Comparison of ENCODE assay signal across 8 mouse cellular contexts in genomic region chr12:80239445-80239844, GRCm38 (mm10). TPM values are rescaled to one million over a fixed set of nuclear protein-coding genes. Genes with fewer than 3 reads are reported as not detected.
DNase-seq lines count a peak whose midpoint lies in the region; ATAC-seq and TF ChIP-seq lines count a peak whose summit lies in the region.
"Had no signal": no experiment of that assay in that cellular context is flagged by ENCODE, and none has a peak within 500 bp of the region (broad histone marks: within the 10 kb centered on the region; RNA-seq: fewer than 3 reads in every experiment).

No protein-coding gene starts in this region.

- no peaks in the 10 kb centered on the region for H3K36me3 ChIP-seq in kidney, postnatal 0 days (ENCODE audit: insufficient read depth, low read length)
- H3K36me3 ChIP-seq in forebrain, embryonic 14.5 days (ENCODE audit: control insufficient read depth, insufficient read depth, low read length) = no peaks in the 10 kb centered on the region

- H3K27ac ChIP-seq in kidney, postnatal 0 days = peak overlapping the region; percentile 19; the same call in 1 of the 2 replicates
- H3K27ac ChIP-seq in forebrain, embryonic 14.5 days (ENCODE audit: low read depth, low read length) = no peak overlapping the region

- no peaks in the 10 kb centered on the region for H3K9me3 ChIP-seq in kidney, postnatal 0 days (replicated peaks; ENCODE audit: low read length)
- no peaks in the 10 kb centered on the region for H3K9me3 ChIP-seq in forebrain, embryonic 14.5 days (replicated peaks; ENCODE audit: control insufficient read depth, low read length)

- DNase-seq in kidney, postnatal 0 days (ENCODE audit: low spot score) = no peak
- DNase-seq in kidney, adult 9 months = no peak
- DNase-seq in layer of hippocampus, postnatal 36 days = peak; percentile 52 to 59
- peak; percentile 79 for DNase-seq in right cerebral cortex, postnatal 14 days
- DNase-seq in gastrocnemius, adult 8-10 months (ENCODE audit: low spot score in 2 of 2) = no peak
- DNase-seq in forebrain, embryonic 14.5 days (ENCODE audit: low spot score) = no peak
- DNase-seq: cerebellum, adult 8-10 months had no signal

- H3K9ac ChIP-seq in kidney, postnatal 0 days (ENCODE audit: low read depth, low read length) = no peak overlapping the region
- H3K9ac ChIP-seq in forebrain, embryonic 14.5 days (ENCODE audit: low read length) = no peak overlapping the region

- no peak overlapping the region for H3K4me3 ChIP-seq in kidney, postnatal 0 days (replicated peaks; ENCODE audit: low read depth, low read length)
- H3K4me3 ChIP-seq in forebrain, embryonic 14.5 days (ENCODE audit: low read depth, low read length) = no peak overlapping the region

- peaks cover 6% of the 10 kb centered on the region for H3K4me1 ChIP-seq in kidney, postnatal 0 days (replicated peaks; ENCODE audit: insufficient read depth, low read length)
- H3K4me1 ChIP-seq in forebrain, embryonic 14.5 days (ENCODE audit: control insufficient read depth, insufficient read depth, low read length) = no peaks in the 10 kb centered on the region

- ATAC-seq in kidney, postnatal 0 days (replicated peaks; ENCODE audit: low FRiP score, low read depth) = no peak
- ATAC-seq in frontal cortex, adult (ENCODE audit: low TSS enrichment) = peak; percentile 92
- ATAC-seq in forebrain, embryonic 14.5 days = no peak

- no peaks in the 10 kb centered on the region for H3K27me3 ChIP-seq in kidney, postnatal 0 days (ENCODE audit: insufficient read depth, low read length)
- H3K27me3 ChIP-seq in forebrain, embryonic 14.5 days (replicated peaks; ENCODE audit: control insufficient read depth, insufficient read depth, low read length) = no peaks in the 10 kb centered on the region

- WGBS in kidney, postnatal 0 days = 77% methylated on average over 5 of the region's 5 CpGs
- 90% methylated on average over 5 of the region's 5 CpGs for WGBS in forebrain, embryonic 14.5 days

- no peak overlapping the region for H3K4me2 ChIP-seq in kidney, postnatal 0 days (ENCODE audit: low read length)
- no peak overlapping the region for H3K4me2 ChIP-seq in forebrain, embryonic 14.5 days (ENCODE audit: low read length)

- TF ChIP-seq CTCF in kidney, postnatal 0 days (IDR thresholded peaks at IDR 0.05; ENCODE audit: low read depth) = no peak

RNA-seq across cellular contexts. Expression of gene Actn1, which starts 20.7 kb away (rescaled TPM):
- polyA plus RNA-seq in kidney, postnatal 0 days (2015; fragmentation: Nextera tagmentation; extraction: Ambion mirVana) = 32.5 and 37.1 TPM in 2 replicates
- total RNA-seq in layer of hippocampus, postnatal 36 days (2021) = 100 to 1,000 TPM in 1 of 2 experiments, 10 to 100 TPM in 1; 97.5 to 106 TPM
- total RNA-seq in gastrocnemius, adult 8-10 months (2022) = 1 to 10 TPM; 6.1 to 9.6 (median 7.4) TPM
- polyA plus RNA-seq in forebrain, embryonic 14.5 days (2014; fragmentation: Nextera tagmentation; extraction: Ambion mirVana) = 7.1 and 7.3 TPM in 2 replicates

Comparison
In these comparisons a context has a peak if more than half of its experiments do, and no peak if none do; other contexts are left out.
1. DNase-seq: peak in layer of hippocampus, postnatal 36 days (2 of 2) and right cerebral cortex, postnatal 14 days (single experiment); none in kidney, postnatal 0 days (single experiment), kidney, adult 9 months (single experiment), gastrocnemius, adult 8-10 months (0 of 2) and forebrain, embryonic 14.5 days (single experiment).
2. RNA of gene Actn1, which starts 20.7 kb away (total RNA-seq): 97.5 to 106 TPM in layer of hippocampus, postnatal 36 days; 6.1 to 9.6 TPM in gastrocnemius, adult 8-10 months; every median in the first group is over 4 times any median in the second.